Mouse (Mus musculus) testis, adult 10 weeks (tissue): ENCODE data around the gene Pvalb. TPM values are rescaled to one million over a fixed set of nuclear protein-coding genes. Genes with fewer than 3 reads are reported as not detected.

ENCODE experiments used
- polyA plus RNA-seq: library from polyadenylated mRNA; stranded (reverse); fragments of 350-450 nt; fragmentation: Illumina TruSeq; extraction: RNeasy Lipid Tissue Mini Kit (QIAGEN cat#74804); gene quantifications from one replicate; pipeline ENCODE4 v1.2.3, GENCODE M21; 2014; ENCODE audit warnings: low read depth, low replicate concordance

Gene Pvalb
- not detected for polyA plus RNA-seq

DNA sequence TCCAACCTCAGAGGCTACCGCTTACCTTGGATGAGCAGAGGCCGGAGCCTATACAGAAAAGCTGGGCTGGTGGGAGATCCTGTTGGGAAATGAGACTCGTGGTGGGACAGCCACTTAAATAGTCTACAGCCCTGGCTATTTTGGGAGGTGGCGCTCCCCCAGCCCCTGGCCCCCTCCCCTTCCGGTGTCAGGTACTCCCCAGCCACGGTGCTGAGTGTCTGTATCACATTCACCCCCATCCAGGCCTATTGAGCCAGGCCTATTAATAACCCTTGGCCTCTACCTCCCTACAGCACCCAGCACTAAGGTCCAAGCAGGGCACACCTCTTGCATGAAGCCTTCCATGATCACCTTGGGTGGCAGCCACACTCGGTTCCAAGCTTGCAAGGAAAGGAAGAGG is at the start of gene Pvalb:
Gene Pvalb, minus strand, starts transcription at position 89 of the 400 bp plus-strand sequence.

DNA sequence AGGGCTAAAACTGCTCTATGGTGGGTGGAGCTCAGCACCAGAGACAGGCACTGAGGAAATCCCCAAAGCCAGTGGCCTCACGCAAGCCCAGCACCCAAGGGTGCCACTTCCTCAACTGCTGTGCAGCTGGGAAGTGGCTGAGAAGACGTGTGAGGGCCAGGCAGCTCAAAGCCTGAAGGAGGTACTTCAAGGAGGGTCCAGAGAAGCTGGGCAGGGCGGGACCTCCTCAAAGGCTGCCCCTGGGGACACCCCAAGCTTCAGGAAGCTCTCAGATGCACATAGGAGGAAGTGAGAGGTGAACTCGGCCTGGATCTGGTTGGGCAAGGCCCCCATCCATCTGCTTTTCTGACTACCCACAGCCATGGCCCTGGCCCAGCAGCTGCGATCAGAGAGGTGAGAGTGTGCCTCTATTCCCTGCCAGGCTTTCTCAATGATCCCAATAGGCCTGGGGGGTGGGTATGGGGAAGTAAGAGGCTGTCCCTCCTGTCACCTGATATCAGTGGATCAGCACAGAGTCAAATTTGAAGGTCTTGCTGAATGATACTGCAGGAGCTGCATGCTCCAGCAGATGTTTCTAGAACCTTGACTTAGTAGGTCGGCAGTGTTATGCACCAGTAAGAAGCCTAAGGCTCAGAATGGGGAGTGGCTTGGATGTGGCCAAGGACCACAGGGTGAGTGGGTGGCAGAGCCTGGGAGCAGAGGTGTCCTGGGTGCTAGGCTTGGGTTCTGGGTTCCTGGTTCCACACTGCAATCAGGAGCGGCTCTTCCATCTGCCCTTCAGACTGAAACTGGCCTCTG is 38.7 kb upstream of the Pvalb start, which contains the start of gene Ncf4:
Gene Ncf4, plus strand, starts transcription at position 107 of the 798 bp plus-strand sequence.

DNA sequence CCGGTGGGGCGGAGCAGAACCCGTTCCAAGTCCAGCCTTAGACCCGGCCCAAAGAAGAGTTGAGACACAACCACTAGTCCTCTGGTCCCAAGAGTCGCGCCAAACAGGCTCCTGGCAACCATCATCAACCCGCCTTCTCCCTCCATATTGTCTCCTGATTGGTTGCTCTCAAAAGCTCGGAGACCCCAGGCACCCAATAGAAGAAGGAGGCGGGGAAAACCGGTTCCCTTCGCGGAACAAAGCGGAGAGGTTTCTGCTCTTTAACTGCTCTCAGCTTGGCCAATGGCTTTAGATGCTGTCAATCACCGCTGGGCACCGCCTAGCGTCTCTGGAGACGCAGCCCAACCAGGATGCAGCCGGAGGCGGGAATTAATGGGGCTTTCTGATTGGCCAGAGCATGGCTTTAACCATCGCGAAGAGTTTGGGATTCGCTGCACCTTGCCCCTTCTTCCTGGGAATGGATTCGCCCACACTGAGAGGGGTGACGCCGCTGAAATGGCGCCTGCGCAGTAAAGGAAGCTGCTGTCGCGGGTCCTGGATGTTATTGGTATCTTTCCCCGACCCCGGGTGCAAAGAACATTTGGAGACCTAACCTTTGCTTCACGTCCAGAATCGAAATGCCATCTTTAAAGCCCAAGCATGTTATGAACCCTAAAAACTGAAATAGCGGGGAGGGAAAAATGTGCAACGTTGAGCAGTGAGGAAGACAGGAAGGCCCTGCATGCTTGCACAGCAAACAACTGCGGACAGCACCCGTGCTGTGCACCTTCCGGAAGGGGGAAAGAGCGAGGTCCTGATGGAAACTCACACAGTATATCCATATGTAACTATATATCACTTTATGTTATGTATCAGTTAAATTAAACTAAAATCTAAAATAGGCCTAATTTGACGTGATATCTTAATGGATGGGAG is 32.0 kb downstream of the Pvalb start, which contains the start of gene Ift27:
Gene Ift27, minus strand, starts transcription at position 136 of the 915 bp plus-strand sequence.

Other genes with a start within 250 kb of the Pvalb start
- 0.76 TPM for gene Foxred2, start 249.7 kb downstream of the Pvalb start, polyA plus RNA-seq
- gene Eif3d, start 235.6 kb downstream of the Pvalb start, polyA plus RNA-seq: 40.3 TPM
- gene Cacng2, start 86.4 kb downstream of the Pvalb start, polyA plus RNA-seq: 0.03 TPM
- 11.5 TPM for gene Ift27, start 32.3 kb downstream of the Pvalb start, polyA plus RNA-seq
- gene Ncf4, start 38.4 kb upstream of the Pvalb start, polyA plus RNA-seq: not detected
- 0.34 TPM for gene Csf2rb2, start 99.3 kb upstream of the Pvalb start, polyA plus RNA-seq
- gene Csf2rb, start 119.4 kb upstream of the Pvalb start, polyA plus RNA-seq: 0.25 TPM
- gene Tex33, start 189.5 kb upstream of the Pvalb start, polyA plus RNA-seq: 35.2 TPM
- 1.4 TPM for gene Tst, start 199.5 kb upstream of the Pvalb start, polyA plus RNA-seq
- 0.39 TPM for gene Mpst, start 200.0 kb upstream of the Pvalb start, polyA plus RNA-seq
- 0.66 TPM for gene Kctd17, start 222.2 kb upstream of the Pvalb start, polyA plus RNA-seq